Mouse (Mus musculus): Measurements from ENCODE around the gene 2900026A02Rik.
A peak's percentile ranks its signal among the peaks of the same experiment; 100 is the strongest.

DNA sequence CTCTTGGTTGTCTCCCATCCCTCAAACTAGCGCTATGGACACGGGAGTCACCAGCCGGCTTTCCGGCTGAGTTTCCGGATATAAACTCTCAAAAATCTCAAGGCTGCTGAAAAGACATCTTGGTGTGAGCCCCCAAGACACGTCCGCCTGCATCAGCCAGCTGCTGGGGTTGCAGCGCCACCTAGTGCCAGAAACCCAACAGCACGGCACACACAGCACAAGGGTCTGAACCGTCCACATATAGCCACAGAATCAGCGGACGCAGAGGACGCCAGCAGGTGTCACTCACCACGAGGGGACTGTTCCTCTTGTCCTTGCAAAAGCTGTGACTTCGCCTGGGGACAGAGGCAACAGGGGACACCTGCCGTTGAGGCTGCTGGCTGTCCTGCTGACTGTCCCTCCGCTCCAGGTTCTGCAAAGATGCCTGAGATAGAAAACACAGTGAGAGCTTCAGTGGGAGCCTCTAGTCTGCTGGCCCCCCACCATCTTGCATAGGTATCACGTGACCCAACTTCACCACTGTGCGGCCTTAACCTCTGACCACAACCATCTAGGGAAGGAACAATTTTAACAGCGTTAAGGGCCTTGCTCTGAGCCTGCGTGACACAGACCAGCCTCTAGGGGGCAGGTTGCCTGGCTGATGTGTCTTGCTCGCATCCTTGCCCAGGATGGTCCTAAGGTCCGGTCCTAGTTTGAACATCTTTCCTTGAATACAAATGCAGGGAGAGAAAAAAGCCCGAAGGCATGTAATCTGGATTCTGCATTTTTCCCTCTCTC, 45.9 kb downstream of the 2900026A02Rik start:
- TF ChIP-seq POLR2A (IDR thresholded peaks at IDR 0.05; ENCODE audit: borderline replicate concordance, low read depth, low read length) (no peak), CTCF (IDR thresholded peaks at IDR 0.05; ENCODE audit: low read depth, low read length) (peak; percentile 50)

Measured in bone marrow macrophage, adult 2 months (primary cell).